Mouse (Mus musculus) liver, embryonic 14.5 days (tissue): Measurements from ENCODE around the gene Abhd8. TPM values are rescaled to one million over a fixed set of nuclear protein-coding genes. Genes with fewer than 3 reads are reported as not detected.

Source experiments
- ATAC-seq: fragments of 200-750 bp; cut with Nextera tagmentation; 2 replicates; pipeline ENCODE4 v1.8.0; 2017; ENCODE audit warnings: moderate number of reproducible peaks, mild to moderate bottlenecking, moderate library complexity; ENCODE audit not compliant: insufficient read depth
- DNase-seq, 3 experiments: peaks; one replicate each; pipeline ENCODE4 v3.0.0-alpha.2; 2012 to 2013; ENCODE audit warnings: low read depth in 3 of 3, low spot score in 3 of 3
- H3K27ac ChIP-seq: fragments of 300-500 bp; sonication (generic); 2 replicates; pipeline ENCODE4 v1.5.1; 2014; ENCODE audit warnings: moderate library complexity, mild to moderate bottlenecking, control low read depth, inconsistent platforms
- H3K27me3 ChIP-seq: fragments of 300-500 bp; sonication (generic); 2 replicates; pipeline ENCODE4 v1.6.1; 2014; ENCODE audit warnings: mild to moderate bottlenecking, low read length, moderate library complexity; ENCODE audit not compliant: control insufficient read depth, insufficient read depth
- H3K36me3 ChIP-seq: fragments of 300-500 bp; sonication (generic); replicated peaks from 2 replicates; pipeline ENCODE4 v1.6.1; 2014; ENCODE audit warnings: low read depth; ENCODE audit not compliant: control insufficient read depth, insufficient read depth
- H3K4me1 ChIP-seq, 2 experiments: fragments of 200-500 bp in 1 of 2; fragments of 300-500 bp in 1 of 2; sonication (generic) in 1 of 2; replicated peaks; 2 replicates each; pipeline ENCODE4 v1.6.1; 2012 to 2014; ENCODE audit warnings: antibody characterized with exemption in 1 of 2, inconsistent platforms in 1 of 2, low read length in 1 of 2; ENCODE audit not compliant: control insufficient read depth in 2 of 2, insufficient read depth in 2 of 2
- H3K4me2 ChIP-seq: fragments of 300-500 bp; sonication (generic); 2 replicates; pipeline ENCODE4 v1.6.1; 2014; ENCODE audit warnings: low read depth, mild to moderate bottlenecking, control low read depth, moderate library complexity
- H3K4me3 ChIP-seq, 2 experiments: fragments of 200-500 bp in 1 of 2; fragments of 300-500 bp in 1 of 2; sonication (generic) in 1 of 2; 2 replicates each; pipeline ENCODE4 v1.5.1; 2012 to 2014; ENCODE audit warnings: low read depth in 2 of 2, low read length in 2 of 2, mild to moderate bottlenecking in 2 of 2, control low read depth in 1 of 2, inconsistent platforms in 1 of 2, moderate library complexity in 1 of 2; ENCODE audit not compliant: insufficient read depth in 1 of 2
- H3K9ac ChIP-seq: fragments of 300-500 bp; sonication (generic); replicated peaks from 2 replicates; pipeline ENCODE4 v1.6.1; 2014; ENCODE audit warnings: mild to moderate bottlenecking, control low read depth, moderate library complexity
- H3K9me3 ChIP-seq: fragments of 300-500 bp; sonication (generic); 2 replicates; pipeline ENCODE4 v1.6.1; 2016; ENCODE audit warnings: low read length, mixed read lengths; ENCODE audit not compliant: control insufficient read depth
- CTCF ChIP-seq: IDR thresholded peaks from 2 replicates; pipeline ENCODE4 v1.5.1; 2016; ENCODE audit warnings: antibody characterized with exemption, low read depth, control low read depth
- EP300 ChIP-seq: IDR thresholded peaks from 2 replicates; pipeline ENCODE4 v1.6.1; 2016; ENCODE audit warnings: antibody characterized with exemption, low read depth
- WGBS: fragments of 180-500 bp; shearing (Covaris S2); extraction: QIAGEN DNeasy Blood & Tissue Kit; methylation state at CpG from one replicate; pipeline ENCODE4 v1.1.7; 2014; ENCODE audit not compliant: insufficient replicate concordance; 5-methylcytosine and 5-hydroxymethylcytosine counted together
- polyA plus RNA-seq, 2 experiments: library from polyadenylated mRNA; depleted of rRNA in 1 of 2; stranded (reverse) in 1 of 2; unstranded in 1 of 2; fragments of >200 nt; fragmentation: Nextera tagmentation in 1 of 2; extraction: Ambion mirVana in 1 of 2; gene quantifications; 2 replicates each; pipeline versions ENCODE4 v1.2.1 to v1.2.3; 2012 to 2014

The Abhd8 gene
- polyA plus RNA-seq, 2 experiments: 5.3 to 6.6 TPM

- Histone ChIP-seq H3K27ac (no peak overlapping the region), H3K4me3 (no peak overlapping the region), H3K9me3 (no peaks in the 10 kb centered on the region), H3K36me3 (no peaks in the 10 kb centered on the region), H3K4me2 (peak overlapping the region; percentile 67), H3K4me1 (peaks cover 4 to 7% of the 10 kb centered on the region in 2 experiments; a peak in 3 of 4 replicates), H3K27me3 (no peaks in the 10 kb centered on the region), H3K9ac (no peak overlapping the region)
- WGBS: 23% methylated on average over 7 of the region's 7 CpGs
- no peak for ATAC-seq
- no peak for DNase-seq
- TF ChIP-seq CTCF (no peak), EP300 (no peak)
Observed at GRCm38 (mm10) chr8:71486136-71486529, 22.7 kb upstream of the Abhd8 start.

GRCm38 (mm10) chr8:71485142-71486135, 22.0 kb upstream of the Abhd8 start, which contains the start of gene Ano8:
TSS of gene Ano8 (minus strand) at chr8:71485963.
- ATAC-seq: peak; percentile 6; the same call in 1 of the 2 replicates

GRCm38 (mm10) chr8:71484736-71485135, 21.3 kb upstream of the Abhd8 start:
- no peaks in the 10 kb centered on the region for H3K9me3 ChIP-seq
- H3K4me2 ChIP-seq: no peak overlapping the region
- H3K27ac ChIP-seq: no peak overlapping the region
- ATAC-seq (no peak), DNase-seq (no peak)
- no peaks in the 10 kb centered on the region for H3K27me3 ChIP-seq
- H3K36me3 ChIP-seq: no peaks in the 10 kb centered on the region
- H3K9ac ChIP-seq: no peak overlapping the region
- H3K4me1 ChIP-seq: peaks cover 4 to 9% of the 10 kb centered on the region in 2 experiments; a peak in 3 of 4 replicates
- 86% methylated on average over 19 of the region's 19 CpGs for WGBS
- TF ChIP-seq EP300 (no peak), CTCF (no peak)
- no peak overlapping the region for H3K4me3 ChIP-seq

More at GRCm38 (mm10) chr8:71485142-71486135, 22.0 kb upstream of the Abhd8 start, which contains the start of gene Ano8:
- Histone ChIP-seq H3K9ac (no peak within 1 kb of the TSS), H3K27ac (no peak within 1 kb of the TSS), H3K4me2 (peak within 1 kb of the TSS; percentile 67), H3K4me3 (peak within 1 kb of the TSS; percentile 50 to 54), H3K27me3 (no peaks in the 10 kb centered on the region), H3K36me3 (no peaks in the 10 kb centered on the region), H3K4me1 (peaks cover 4 to 7% of the 10 kb centered on the region in 2 experiments; a peak in 3 of 4 replicates), H3K9me3 (no peaks in the 10 kb centered on the region)
- TF ChIP-seq EP300: no peak
- no peak for TF ChIP-seq CTCF
- no peak for DNase-seq
- 4% methylated on average over 58 of the region's 58 CpGs for WGBS

DNA sequence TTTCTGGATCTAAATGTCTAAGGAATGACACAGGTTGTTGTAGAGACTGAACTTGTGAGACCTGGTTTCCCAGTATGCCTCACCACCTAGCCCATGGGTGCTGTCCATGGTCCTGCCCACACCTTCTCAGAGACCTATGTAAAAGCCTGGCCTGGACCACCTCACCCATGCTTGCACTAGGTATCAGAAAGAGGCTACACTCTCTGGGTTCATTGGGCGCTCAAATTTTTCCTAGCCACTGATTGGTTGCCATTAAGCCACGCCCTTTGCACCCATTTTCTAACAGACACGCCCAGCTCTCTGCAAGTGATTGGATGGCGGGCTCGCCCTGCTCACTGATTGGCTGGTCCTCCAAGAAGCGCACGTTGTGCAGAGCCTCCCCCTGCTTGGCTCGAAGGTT, 20.5 kb upstream of the Abhd8 start:
- Histone ChIP-seq H3K36me3 (no peaks in the 10 kb centered on the region), H3K4me2 (no peak overlapping the region), H3K9ac (no peak overlapping the region), H3K27ac (no peak overlapping the region), H3K4me3 (no peak overlapping the region), H3K27me3 (no peaks in the 10 kb centered on the region), H3K9me3 (no peaks in the 10 kb centered on the region), H3K4me1 (peaks cover 0 to 5% of the 10 kb centered on the region in 2 experiments; a peak in 1 of 4 replicates)
- no peak for ATAC-seq
- WGBS: 47% methylated on average over 8 of the region's 8 CpGs
- TF ChIP-seq EP300 (no peak), CTCF (no peak)
- DNase-seq: peak in 1 of 3 experiments; percentile 65

- 77% methylated on average over 11 of the region's 11 CpGs for WGBS
- DNase-seq (no peak), ATAC-seq (no peak)
- Histone ChIP-seq H3K27me3 (no peaks in the 10 kb centered on the region), H3K4me1 (peaks cover 0 to 8% of the 10 kb centered on the region in 2 experiments; a peak in 2 of 4 replicates), H3K27ac (no peak overlapping the region), H3K4me2 (no peak overlapping the region), H3K4me3 (no peak overlapping the region), H3K36me3 (peaks cover 7% of the 10 kb centered on the region), H3K9ac (no peak overlapping the region), H3K9me3 (no peaks in the 10 kb centered on the region)
- TF ChIP-seq EP300 (no peak), CTCF (no peak)
Observed at GRCm38 (mm10) chr8:71478943-71479342, 15.5 kb upstream of the Abhd8 start.
